Mouse (Mus musculus): ENCODE measurements around the gene Ift172. TPM values are rescaled to one million over a fixed set of nuclear protein-coding genes. Genes with fewer than 3 reads are reported as not detected.

The Ift172 gene
- 17.4 and 20.5 TPM in 2 replicates for polyA plus RNA-seq (2015; fragmentation: Nextera tagmentation; extraction: Ambion mirVana)

DNA sequence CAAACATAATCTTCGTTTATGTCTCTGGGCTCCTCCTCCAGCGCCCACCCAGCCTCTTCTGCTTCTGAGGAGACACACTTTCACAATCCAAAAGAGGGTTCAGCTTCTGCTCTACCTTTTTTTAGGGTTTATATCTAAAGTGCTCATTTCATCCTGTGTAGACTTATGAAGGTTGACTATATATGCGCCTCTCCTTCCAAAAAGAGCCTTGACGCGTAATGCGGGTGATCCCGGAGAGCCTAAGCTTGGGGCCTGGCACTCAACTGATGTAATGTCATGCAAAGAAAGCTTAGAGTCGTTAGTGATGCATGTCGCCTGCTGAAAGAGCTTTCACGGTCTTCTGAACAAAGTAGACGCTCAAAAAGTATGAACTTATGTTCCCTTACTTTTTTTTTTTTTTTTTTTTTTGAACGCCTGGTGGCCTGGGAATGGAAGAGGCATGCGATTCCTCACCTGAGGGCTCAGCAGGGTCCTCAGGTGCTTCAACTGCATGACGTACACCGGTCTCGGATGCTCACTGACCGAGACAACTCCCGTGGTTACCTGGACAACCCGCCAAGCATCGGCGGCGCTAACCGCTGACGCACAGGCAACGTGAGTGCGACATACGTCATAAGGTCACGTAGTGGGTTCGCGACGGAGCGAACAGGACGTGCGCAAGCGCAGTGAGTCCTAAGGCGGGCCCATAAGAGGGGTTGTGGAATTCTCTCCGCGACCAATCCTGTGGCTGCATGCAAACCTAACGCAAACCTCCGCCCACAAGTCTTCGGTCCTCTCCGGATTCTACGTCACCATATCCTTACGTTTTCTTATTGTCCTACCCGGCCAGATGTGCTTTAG, at the start of gene Ift172:
Ift172 (minus strand) TSS at position 596 of the 840 bp plus-strand sequence.
- peak; percentile 95 for ATAC-seq (replicated peaks; ENCODE audit: low FRiP score, low read depth)
- peak within 1 kb of the TSS; percentile 61 for H3K4me2 ChIP-seq (ENCODE audit: low read length)
- DNase-seq (ENCODE audit: low spot score), result peak; percentile 100
- H3K27ac ChIP-seq, result peak within 1 kb of the TSS; percentile 61; the same call in 1 of the 2 replicates
- peaks cover 5% of the 10 kb centered on the region for H3K36me3 ChIP-seq (ENCODE audit: insufficient read depth, low read length)
- no peak for TF ChIP-seq CTCF (IDR thresholded peaks at IDR 0.05; ENCODE audit: low read depth)
- H3K9ac ChIP-seq (ENCODE audit: low read depth, low read length), result peak within 1 kb of the TSS; percentile 44; the same call in 1 of the 2 replicates
- WGBS, result 1% methylated on average over 45 of the region's 45 CpGs
- no peaks in the 10 kb centered on the region for H3K27me3 ChIP-seq (ENCODE audit: insufficient read depth, low read length)
- peaks cover 14% of the 10 kb centered on the region for H3K4me1 ChIP-seq (replicated peaks; ENCODE audit: insufficient read depth, low read length)
- H3K9me3 ChIP-seq (replicated peaks; ENCODE audit: low read length), result no peaks in the 10 kb centered on the region
- H3K4me3 ChIP-seq (replicated peaks; ENCODE audit: low read depth, low read length), result peak within 1 kb of the TSS; percentile 44

- Histone ChIP-seq H3K27ac (no peak overlapping the region), H3K9me3 (replicated peaks; ENCODE audit: low read length) (no peaks in the 10 kb centered on the region), H3K9ac (ENCODE audit: low read depth, low read length) (no peak overlapping the region), H3K4me2 (ENCODE audit: low read length) (no peak overlapping the region), H3K27me3 (ENCODE audit: insufficient read depth, low read length) (no peaks in the 10 kb centered on the region), H3K4me1 (replicated peaks; ENCODE audit: insufficient read depth, low read length) (no peaks in the 10 kb centered on the region), H3K4me3 (replicated peaks; ENCODE audit: low read depth, low read length) (no peak overlapping the region), H3K36me3 (ENCODE audit: insufficient read depth, low read length) (no peaks in the 10 kb centered on the region)
- peak; percentile 80 for TF ChIP-seq CTCF (IDR thresholded peaks at IDR 0.05; ENCODE audit: low read depth)
- DNase-seq (ENCODE audit: low spot score) (peak; percentile 71), ATAC-seq (replicated peaks; ENCODE audit: low FRiP score, low read depth) (no peak)
- 34% methylated on average over 7 of the region's 7 CpGs for WGBS
Observed at GRCm38 (mm10) chr5:31328255-31328654, 37.3 kb upstream of the Ift172 start.

DNA sequence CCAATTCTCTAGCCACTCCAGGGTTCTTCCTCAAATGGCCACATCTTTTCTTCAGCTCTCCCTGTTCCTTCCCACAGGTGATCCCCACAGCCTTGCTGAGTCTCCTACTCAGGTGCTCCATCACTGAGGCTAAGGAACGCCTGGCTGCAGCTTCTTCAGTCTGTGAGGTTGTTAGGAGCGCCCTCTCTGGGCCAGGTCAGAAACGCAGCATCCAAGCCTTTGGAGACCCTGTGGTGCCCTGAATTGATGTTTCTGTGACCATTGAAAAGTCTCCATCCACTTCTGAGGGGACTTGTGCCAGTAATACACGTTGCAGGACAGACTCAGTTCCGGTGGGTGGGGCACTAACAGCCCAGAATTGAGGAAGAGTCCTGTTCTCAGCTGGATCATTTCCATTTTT, 35.9 kb upstream of the Ift172 start:
- no peak overlapping the region for H3K4me3 ChIP-seq (replicated peaks; ENCODE audit: low read depth, low read length)
- no peak overlapping the region for H3K9ac ChIP-seq (ENCODE audit: low read depth, low read length)
- no peaks in the 10 kb centered on the region for H3K4me1 ChIP-seq (replicated peaks; ENCODE audit: insufficient read depth, low read length)
- peak; percentile 36 for TF ChIP-seq CTCF (IDR thresholded peaks at IDR 0.05; ENCODE audit: low read depth)
- H3K27ac ChIP-seq, result no peak overlapping the region
- ATAC-seq (replicated peaks; ENCODE audit: low FRiP score, low read depth) (no peak), DNase-seq (ENCODE audit: low spot score) (no peak)
- H3K27me3 ChIP-seq (ENCODE audit: insufficient read depth, low read length), result no peaks in the 10 kb centered on the region
- no peaks in the 10 kb centered on the region for H3K9me3 ChIP-seq (replicated peaks; ENCODE audit: low read length)
- no peaks in the 10 kb centered on the region for H3K36me3 ChIP-seq (ENCODE audit: insufficient read depth, low read length)
- WGBS, result 19% methylated on average over 5 of the region's 5 CpGs
- H3K4me2 ChIP-seq (ENCODE audit: low read length), result no peak overlapping the region

GRCm38 (mm10) chr5:31324085-31324484, 33.2 kb upstream of the Ift172 start:
- Histone ChIP-seq H3K4me3 (replicated peaks; ENCODE audit: low read depth, low read length) (no peak overlapping the region), H3K4me1 (replicated peaks; ENCODE audit: insufficient read depth, low read length) (no peaks in the 10 kb centered on the region), H3K9me3 (replicated peaks; ENCODE audit: low read length) (no peaks in the 10 kb centered on the region), H3K36me3 (ENCODE audit: insufficient read depth, low read length) (no peaks in the 10 kb centered on the region), H3K4me2 (ENCODE audit: low read length) (no peak overlapping the region), H3K27me3 (ENCODE audit: insufficient read depth, low read length) (no peaks in the 10 kb centered on the region), H3K9ac (ENCODE audit: low read depth, low read length) (no peak overlapping the region), H3K27ac (no peak overlapping the region)
- DNase-seq (ENCODE audit: low spot score) (no peak), ATAC-seq (replicated peaks; ENCODE audit: low FRiP score, low read depth) (no peak)
- TF ChIP-seq CTCF (IDR thresholded peaks at IDR 0.05; ENCODE audit: low read depth), result no peak
- 61% methylated on average over 3 of the region's 3 CpGs for WGBS

DNA sequence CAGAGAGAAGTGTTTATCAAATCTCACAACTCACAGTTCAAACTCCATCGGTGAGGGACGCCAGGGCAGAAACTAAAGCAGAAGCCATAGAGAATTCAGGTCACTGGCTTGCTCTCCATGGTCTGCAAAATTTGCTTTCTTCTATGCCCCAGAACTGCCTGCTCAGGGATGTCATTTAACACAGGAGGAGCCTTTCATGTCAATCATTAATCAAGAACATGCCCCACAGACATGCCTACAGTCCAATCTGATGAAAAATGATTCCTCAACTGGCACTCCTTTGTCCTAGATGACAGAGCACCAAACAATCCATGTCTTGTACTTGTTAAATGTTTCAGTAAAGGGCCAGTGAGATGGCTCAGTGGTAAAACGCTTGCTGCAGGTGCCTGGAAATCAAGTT, 31.9 kb upstream of the Ift172 start:
- no peak overlapping the region for H3K4me3 ChIP-seq (replicated peaks; ENCODE audit: low read depth, low read length)
- H3K27ac ChIP-seq, result no peak overlapping the region
- H3K9me3 ChIP-seq (replicated peaks; ENCODE audit: low read length), result no peaks in the 10 kb centered on the region
- no peak for TF ChIP-seq CTCF (IDR thresholded peaks at IDR 0.05; ENCODE audit: low read depth)
- ATAC-seq (replicated peaks; ENCODE audit: low FRiP score, low read depth) (no peak), DNase-seq (ENCODE audit: low spot score) (peak; percentile 5)
- no peaks in the 10 kb centered on the region for H3K27me3 ChIP-seq (ENCODE audit: insufficient read depth, low read length)
- H3K4me1 ChIP-seq (replicated peaks; ENCODE audit: insufficient read depth, low read length), result no peaks in the 10 kb centered on the region
- no peak overlapping the region for H3K9ac ChIP-seq (ENCODE audit: low read depth, low read length)
- H3K4me2 ChIP-seq (ENCODE audit: low read length), result no peak overlapping the region
- 59% methylated on average over 3 of the region's 3 CpGs for WGBS
- H3K36me3 ChIP-seq (ENCODE audit: insufficient read depth, low read length), result no peaks in the 10 kb centered on the region

- no peaks in the 10 kb centered on the region for H3K9me3 ChIP-seq (replicated peaks; ENCODE audit: low read length)
- no peak for TF ChIP-seq CTCF (IDR thresholded peaks at IDR 0.05; ENCODE audit: low read depth)
- 84% methylated on average over 8 of the region's 8 CpGs for WGBS
- no peaks in the 10 kb centered on the region for H3K36me3 ChIP-seq (ENCODE audit: insufficient read depth, low read length)
- H3K27ac ChIP-seq, result no peak overlapping the region
- H3K4me1 ChIP-seq (replicated peaks; ENCODE audit: insufficient read depth, low read length), result no peaks in the 10 kb centered on the region
- no peak overlapping the region for H3K4me3 ChIP-seq (replicated peaks; ENCODE audit: low read depth, low read length)
- no peaks in the 10 kb centered on the region for H3K27me3 ChIP-seq (ENCODE audit: insufficient read depth, low read length)
- no peak overlapping the region for H3K4me2 ChIP-seq (ENCODE audit: low read length)
- no peak for DNase-seq (ENCODE audit: low spot score)
- no peak overlapping the region for H3K9ac ChIP-seq (ENCODE audit: low read depth, low read length)
- ATAC-seq (replicated peaks; ENCODE audit: low FRiP score, low read depth), result no peak
Observed at GRCm38 (mm10) chr5:31312806-31313205, 21.9 kb upstream of the Ift172 start.
